Mouse (Mus musculus) liver, adult 2 months (tissue): ENCODE results near the gene Pde12.
A peak's percentile ranks its signal among the peaks of the same experiment; 100 is the strongest.

Experiments
- CTCF ChIP-seq: fragments of 200-500 bp; IDR thresholded peaks from 2 replicates; pipeline ENCODE4 v1.5.1; 2011; ENCODE audit warnings: low read depth, low read length, control low read depth
- POLR2A ChIP-seq: fragments of 200-500 bp; IDR thresholded peaks from 2 replicates; pipeline ENCODE4 v1.6.1; 2011; ENCODE audit warnings: low read length, control low read depth; ENCODE audit not compliant: insufficient read depth; ENCODE audit errors: extremely low read depth

DNA sequence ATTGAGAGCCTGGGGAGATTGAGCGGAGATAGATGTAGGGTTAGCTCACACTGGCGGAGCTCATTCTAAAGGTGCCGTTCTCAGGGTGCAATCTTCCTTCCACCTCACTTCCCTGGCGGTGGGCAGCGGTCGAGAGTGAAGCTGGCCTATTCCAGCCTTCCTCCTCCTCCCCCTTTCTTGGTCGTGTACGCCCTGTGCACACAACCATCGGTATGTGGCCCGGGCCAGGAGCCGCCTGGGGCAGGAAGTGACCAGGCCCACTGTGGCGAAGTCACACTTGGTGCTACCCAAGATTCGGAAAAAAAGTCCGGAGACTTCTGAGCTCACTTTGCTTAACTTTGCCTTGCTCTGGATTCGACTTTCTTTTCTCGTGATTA is 31.0 kb downstream of the Pde12 start:
- TF ChIP-seq POLR2A (no peak), CTCF (0 out of 2 replicates have a peak, but pooled peaks have one; percentile 0)
